Mouse (Mus musculus) monocyte, adult 2 months (primary cell): ENCODE measurements around the gene Matk.
"Not testable (repeated sequence)": the region's sequence is repeated elsewhere in the genome, so short reads cannot be mapped to it uniquely, and the experiment has no call there.

Experiments used
- DNase-seq, 2 experiments: peaks; one replicate each; pipeline ENCODE4 v3.0.0; 2022; ENCODE audit warnings: low spot score in 2 of 2, low read depth in 1 of 2

Gene Matk

DNA sequence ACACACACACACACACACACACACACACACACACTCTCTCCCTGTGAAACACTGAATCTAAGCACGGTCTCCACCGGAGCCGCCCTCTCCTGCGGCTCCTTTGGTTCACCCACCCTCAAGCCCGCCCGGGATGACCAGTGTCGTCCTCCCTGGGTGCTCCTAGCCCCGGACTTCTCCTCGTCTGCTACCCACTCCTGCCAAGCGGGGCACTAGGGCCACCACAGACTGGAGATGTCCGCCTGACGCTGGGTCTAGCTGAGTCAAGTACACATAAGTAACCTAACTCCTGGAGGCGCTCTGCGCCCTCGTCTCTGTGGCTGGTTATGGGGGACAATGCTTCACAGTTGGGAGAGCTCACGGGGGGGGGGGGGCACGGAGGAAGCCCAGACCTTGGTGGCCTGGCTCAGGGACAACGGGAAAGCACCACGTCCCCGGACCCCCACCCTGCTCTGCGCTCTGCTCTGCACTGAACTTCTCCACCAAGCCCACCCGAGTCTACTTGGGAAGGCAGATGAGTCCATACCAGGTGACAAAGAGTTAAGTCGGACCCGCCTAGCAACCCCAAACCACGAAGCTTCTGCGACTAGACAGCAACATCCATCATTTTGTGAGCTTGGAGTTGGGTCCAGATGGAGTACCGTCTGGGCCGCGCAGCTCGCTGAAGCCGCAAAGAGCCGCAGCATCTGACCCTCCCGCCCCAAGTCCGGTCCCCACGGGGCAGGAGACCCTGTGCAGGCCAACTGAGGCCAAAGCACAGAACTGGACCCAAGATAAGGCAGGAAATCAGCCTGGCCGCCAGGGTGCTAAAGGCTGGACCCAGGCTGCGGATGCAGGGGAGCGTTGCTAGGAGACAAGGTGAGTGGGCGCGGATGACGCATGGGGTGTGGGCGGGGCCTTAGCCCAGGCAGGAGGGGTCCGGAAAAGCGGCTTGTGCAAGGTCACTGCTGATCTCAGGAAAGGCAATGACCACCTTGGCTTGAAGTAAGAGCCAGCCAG is at the start of gene Matk:
Matk (plus strand) TSS at position 512 of the 996 bp plus-strand sequence.
- DNase-seq = no peak

DNA sequence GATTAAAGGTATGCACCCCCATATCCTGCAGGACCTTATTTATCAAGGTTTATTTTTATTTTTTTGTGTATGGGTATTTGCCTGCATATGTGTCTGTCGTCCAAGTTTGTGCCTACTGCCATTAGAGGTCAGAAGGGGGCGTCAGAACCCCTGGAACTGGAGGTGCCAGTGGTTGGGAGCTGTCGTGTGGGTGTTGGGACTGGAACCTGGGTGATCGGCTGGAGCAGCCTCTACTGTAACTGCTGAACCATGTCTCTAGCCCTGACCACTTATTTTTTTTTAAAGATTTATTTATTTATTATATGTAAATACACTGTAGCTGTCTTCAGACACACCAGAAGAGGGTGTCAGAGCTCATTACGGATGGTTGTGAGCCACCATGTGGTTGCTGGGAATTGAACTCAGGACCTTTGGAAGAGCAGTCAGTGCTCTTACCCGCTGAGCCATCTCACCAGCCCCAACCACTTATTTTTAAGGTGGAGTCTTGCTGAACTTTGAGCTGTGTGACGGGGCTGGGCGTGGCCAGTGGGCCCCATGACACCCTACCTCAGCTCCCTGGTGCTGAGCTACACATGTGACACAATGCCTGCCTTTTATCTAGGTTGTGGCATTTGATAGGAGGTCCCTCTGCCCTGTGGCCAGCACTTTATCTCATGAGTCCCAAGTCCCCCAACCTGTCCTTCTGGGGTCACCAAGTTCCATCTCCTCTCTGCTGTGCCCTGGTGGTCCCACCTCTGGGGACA is 49.6 kb upstream of the Matk start:
- no peak for DNase-seq

DNA sequence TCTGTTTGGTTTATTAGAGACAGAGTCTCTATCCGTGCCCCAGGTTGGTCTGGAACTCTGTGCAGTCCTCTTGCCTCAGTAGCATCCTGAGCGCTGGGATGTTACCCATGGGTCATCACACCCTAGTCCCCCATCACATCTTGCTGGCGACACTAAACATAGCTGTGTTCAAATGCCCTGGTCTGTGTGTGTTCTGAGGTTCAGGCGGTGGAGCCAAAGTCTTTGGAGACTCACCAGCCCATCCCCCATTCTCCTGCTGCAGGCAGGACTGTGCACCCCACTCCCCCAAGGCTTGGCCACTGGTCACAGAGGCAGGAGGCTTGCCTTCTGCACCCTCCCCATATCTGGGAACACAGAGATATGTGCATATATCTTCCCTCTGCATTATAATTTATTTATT is 48.6 kb upstream of the Matk start:
- no peak for DNase-seq

DNA sequence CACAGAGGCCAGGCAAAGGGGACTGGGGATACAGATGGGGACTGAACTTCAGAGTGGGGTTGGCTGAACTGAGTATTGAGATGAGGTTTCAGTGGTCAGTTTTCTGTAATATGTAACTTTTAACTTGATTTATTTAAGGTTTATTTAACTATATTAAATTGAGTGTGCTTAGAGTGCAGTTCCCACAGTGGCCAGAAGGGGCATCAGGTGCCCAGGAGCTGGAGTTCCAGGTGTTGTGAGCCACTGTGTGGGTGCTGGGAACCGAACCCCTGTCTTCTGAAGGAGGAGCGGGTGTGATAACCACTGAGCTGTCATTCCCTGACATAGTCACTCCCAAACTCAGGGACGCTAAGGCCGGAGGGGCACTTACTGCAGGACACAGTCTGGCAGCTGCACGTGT is 42.6 kb upstream of the Matk start:
- no peak for DNase-seq

DNA sequence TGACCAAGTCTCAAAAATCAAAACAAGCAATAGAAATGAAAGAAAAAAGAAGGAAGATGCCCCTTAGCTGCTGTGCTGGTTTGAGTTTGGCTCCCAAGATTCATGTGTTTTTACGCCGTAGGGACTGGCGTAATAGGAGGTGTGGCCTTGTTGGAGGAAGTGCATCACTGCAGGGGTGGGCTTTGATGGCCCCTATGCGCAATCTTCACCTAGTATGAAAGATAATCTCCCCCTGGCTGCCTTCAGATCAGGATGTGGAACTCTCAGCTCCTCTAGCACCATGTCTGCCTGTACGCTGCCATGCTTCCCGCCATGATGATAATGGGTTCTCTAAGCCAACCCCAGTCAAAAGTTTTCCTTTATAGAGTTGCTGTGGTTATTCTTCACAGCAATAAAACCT is 36.5 kb upstream of the Matk start:
- DNase-seq = no peak

DNA sequence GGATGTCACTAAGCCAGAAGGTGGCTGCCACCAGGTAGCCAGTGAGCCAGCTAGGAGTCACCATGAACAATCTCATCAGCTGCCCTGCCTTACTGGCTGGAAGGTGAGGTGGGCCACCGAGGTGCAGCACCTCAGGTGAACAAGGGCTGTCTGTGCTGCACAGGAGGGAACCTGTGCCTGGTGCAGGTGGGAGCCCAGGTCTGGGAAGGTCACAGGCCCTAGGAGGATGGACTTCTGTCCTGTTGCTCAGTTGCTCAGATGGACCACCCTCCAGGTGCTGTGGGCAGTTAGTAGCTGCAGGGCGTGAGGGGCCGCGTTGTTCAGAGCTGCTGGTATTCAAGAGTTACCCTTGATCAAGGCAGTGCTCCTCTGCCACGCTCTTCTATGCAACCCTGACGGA is 35.9 kb upstream of the Matk start:
- DNase-seq = no peak

DNA sequence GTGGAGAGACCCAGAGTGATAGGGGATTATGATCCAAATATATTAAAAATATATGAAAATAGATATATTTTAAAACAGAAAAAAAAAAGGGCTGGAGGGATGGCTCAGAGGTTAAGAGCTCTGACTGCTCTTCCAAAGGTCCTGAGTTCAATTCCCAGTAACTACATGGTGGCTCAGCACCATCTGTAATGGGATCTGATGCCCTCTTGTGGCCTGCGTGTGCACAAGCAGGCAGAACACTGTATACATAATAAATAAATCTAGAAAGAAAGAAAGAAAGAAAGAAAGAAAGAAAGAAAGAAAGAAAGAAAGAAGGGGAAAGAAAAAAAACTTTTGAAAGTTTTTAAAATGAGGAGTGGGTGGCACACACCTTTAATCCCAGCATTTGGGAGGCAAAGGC is 35.5 kb upstream of the Matk start:
- not testable (repeated sequence) for DNase-seq

DNA sequence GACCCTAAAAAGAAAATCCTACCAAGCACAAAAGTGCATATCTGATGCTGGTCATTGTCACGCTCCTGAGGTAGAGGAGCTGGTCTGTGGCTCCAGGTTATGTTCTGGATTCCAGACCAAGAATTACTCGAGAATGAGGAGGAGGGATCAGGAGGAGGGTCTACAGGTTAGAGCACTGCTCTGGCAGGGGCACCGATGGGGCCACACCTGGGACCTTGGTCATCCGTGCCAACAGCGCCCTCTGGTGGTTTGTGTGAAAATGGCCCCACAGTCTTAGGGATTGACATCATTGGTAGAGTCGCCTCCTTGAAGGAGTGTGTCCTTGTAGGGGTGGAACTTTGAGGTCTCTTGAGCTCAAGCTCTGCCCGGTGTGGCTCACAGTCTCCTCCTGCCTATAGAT is 34.8 kb upstream of the Matk start:
- peak in 1 of 2 experiments; percentile 54 for DNase-seq

DNA sequence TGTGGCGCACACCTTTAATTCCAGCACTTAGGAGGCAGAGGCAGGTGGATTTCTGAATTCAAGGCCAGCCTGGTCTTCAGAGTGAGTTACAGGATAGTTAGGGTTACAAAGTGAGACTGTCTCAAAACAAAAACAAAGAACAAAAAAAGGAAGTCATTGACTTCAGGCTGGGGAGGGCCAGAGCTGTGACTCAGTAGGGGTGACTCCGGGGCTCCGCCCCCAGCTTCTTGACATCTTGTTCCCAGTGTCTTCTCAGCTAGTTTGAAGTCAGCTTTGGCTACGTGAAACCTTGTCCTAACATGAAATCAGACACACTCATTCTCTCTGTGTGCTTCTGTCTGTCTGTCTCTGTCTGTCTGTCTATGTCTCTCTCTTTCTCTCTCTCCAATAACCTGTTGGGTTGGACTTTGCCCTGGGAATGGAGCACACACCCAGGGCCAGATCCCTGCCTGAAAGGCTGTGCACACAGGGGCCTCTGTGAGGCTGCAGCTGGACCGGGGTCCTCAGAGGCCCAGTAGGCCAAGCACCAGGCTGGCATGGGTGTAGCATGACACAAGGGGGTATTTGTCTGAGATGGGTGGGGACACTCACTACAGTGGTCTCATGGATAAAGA is 31.2 kb upstream of the Matk start:
- no peak for DNase-seq

DNA sequence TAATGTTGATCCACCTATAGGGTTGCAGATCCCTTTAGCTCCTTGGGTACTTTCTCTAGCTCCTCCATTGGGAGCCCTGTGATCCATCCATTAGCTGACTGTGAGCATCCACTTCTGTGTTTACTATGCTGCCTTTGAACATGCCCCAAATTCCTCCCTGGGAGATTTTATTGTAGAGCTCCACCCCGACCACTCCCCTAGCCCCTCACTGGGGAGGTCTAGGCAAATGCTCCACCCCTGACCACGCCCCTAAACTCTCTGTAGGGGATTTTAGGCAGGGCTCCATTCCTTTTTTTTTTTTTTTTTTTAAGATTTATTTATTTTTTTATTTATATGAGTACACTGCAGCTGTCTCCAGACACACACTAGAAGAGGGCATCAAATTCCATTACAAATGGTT is 29.0 kb upstream of the Matk start:
- DNase-seq = not testable (repeated sequence)

DNA sequence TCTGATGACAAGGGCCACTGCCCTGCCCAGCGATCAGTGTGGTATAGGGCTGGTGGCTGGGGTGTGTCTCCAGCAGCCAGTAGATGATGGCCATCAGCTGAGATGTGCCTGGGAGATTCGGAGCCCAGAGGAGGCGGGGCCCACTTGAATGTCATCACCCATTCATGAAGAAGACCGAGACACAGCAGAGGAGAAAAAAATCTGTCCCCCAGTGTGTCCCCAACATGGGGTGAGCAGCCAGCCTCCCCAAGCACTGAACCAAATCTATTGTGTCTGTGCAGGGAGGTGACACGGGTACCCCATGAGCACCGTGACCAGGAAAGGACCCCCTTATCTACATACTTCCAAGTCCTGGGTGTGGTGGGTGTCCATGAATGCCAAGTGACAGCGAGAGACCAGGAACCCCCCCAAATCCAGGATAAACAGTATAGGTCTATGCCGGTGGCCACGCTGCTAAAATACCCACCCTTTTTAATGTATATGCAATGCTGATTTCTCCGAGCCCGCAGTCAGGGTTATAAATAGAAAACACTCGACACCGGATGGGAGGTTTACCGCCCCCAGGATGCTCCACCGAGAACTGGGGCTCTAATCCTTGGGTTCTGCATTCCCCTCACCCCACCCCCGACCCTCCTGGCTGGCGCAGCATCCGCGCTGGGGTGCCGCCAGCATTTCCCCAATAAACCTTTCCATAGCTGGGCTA is 22.8 kb upstream of the Matk start:
- DNase-seq = no peak

DNA sequence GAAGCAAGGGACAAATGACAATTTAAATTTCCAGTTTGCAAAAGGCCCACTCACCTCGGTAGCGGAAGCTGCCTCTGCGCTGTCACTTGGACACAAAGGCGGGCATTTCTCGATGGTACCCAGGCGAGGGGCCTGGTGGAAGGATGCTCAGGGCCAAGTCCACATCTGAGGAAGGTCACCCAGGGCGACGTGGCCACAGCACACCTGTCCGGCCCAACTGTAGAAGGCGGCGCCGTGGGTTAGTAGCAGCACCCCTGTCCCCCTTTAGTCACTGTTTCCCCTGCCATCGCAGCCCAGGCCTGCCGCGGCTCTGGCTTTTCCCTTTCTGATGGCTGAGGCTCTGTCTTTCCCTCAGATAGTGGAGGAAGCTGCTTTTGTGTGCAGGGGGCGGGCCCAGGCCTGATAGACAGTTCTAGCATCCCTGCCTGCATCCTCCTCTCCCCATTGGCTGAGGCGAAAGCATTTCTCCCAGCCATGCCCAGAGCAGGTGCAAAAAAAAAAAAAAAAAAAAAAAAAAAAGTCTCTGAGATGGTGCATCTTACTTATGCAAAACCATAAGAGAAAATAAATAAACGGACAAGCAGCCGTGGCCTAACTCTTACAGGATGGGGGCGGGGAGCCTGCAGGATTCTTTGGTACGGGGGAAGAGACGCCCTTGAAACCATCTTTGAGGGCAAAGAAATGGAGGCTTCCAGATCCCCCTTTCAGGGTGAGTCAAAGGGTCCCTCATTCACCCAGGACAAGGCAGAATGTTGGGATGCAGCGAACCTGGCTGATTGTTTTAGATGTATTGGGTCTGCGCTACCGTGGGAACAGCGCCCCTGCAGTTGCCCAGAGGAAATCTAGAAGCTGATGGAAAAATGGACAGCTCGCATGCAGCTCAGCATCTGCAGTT is 22.1 kb upstream of the Matk start, which contains the start of gene Atcay:
Atcay (minus strand) TSS at position 396 of the 895 bp plus-strand sequence.
- no peak for DNase-seq

DNA sequence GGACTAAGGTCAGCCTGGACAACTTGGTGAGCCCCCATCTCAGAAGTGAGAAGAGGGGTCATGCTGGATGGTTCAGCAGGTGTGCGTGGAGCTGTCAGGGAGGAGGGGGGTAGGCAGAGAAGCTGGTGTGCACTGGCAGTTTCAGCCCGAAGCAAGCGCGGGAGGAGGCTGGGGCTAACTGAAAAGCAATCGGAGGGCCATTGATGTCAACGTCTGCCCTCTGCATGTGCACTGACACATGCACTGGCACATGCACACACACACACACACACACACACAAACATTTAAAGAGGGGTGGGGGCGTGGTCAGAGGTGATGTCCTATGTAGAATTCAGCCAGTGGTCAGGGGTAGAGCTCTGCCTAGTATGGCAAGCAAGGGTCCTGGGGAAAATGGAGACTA is 21.3 kb upstream of the Matk start:
- no peak for DNase-seq

DNA sequence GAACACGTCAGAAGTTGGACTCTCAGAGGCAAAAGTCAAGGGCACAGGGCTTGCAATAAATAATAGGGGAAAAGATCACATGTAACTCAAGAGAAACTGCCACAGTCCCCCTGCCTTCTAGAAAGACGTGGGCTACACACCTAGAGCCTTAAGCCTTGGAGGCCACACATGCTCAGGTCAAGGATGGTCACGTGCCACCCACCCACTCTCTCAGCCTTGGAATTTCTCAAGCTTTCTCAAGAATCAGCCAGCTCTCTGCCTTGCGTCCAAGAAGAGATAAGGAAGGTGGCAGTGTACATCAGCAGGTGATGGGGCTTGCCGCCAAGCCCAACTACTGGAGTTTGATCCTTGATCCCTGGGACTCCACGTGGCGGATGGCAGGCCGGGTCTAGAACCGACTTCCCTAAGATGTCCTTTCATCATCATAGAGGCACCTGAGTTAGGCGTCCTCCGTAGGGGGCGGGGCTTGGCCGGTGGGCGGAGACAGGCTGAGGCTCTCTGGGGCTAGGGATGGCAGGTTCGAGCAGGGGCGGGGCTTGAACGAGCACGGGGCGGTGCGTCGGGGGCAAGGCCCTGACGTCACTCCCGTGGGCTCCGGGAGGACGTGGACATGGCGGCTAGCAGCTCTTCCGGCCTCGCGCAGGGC is 20.0 kb upstream of the Matk start, which contains the start of gene Zfr2:
Zfr2 (plus strand) TSS at position 576 of the 646 bp plus-strand sequence.
- DNase-seq = peak; percentile 65 to 80

DNA sequence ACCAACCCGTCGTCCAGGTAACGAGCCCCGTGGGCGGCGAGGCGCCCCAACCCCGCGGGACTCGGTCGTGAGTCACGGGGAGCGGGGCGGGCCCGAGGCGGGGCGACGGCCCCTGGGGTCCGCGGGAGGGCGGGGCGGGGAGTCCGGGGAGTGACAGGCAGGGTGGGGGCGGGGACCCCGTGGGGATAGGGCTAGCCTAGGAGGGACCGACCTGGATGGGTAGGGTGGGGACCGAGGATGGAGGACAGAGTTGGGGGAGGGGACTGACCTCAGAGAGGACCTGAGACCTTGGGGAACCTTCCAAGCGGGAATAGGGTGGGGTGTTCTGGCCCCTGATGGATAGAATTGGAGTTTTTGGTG is 19.5 kb upstream of the Matk start:
- no peak for DNase-seq

DNA sequence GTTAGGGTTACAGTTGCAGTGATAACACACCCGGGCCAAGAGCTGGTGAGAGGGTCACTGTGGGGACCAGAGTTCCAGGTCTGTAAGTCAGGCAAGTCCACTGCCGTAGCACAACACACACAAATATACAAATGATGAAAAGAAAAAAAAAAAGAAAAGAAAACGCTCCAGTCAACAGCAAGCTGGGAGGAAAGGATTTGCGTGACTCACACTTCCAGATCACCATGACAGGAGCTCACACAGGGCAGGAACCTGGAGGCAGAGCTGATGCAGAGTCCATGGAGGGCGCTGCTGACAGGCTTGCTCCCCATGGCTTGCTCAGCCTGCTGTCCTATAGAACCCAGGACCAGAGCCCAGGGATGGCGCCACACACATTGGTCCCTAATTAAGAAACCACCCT is 18.5 kb upstream of the Matk start:
- DNase-seq = no peak

DNA sequence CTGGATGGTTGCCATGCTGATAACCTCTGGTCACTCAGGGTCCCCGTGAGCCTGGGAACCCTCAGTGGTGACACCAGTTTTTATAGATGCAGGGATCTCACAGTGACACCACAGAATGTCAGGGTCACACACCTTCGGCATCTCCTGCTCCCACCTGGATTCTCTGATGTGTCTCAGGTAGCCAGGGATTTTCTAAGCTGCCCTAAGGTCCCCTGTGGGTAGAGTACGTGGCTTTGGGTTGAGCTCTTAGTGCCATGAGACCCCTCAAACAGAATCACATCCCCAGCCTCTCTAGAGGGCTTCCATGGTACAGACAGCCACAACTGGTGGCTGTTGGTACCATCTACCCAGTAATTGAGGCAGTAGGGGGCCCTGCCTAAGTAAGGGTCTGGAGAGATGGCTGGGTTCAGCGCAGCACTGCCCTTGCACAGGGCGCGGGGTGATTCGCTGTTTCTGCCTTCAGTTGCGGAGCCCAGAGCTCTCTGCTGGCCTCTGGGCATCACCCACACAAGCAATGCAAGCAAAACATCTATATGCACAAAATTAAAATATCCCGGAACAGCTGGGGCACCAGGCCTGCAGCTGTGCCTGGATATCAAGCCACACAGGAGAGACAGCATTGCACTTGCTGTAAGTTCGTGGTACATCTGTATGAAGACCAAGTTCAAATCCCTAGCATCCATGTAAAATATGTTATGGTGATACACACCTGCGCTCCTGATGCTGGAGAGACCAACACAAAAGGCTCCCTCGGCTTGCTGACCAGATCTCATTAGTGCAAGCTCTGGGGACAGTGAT is 16.1 kb upstream of the Matk start:
- DNase-seq = no peak

DNA sequence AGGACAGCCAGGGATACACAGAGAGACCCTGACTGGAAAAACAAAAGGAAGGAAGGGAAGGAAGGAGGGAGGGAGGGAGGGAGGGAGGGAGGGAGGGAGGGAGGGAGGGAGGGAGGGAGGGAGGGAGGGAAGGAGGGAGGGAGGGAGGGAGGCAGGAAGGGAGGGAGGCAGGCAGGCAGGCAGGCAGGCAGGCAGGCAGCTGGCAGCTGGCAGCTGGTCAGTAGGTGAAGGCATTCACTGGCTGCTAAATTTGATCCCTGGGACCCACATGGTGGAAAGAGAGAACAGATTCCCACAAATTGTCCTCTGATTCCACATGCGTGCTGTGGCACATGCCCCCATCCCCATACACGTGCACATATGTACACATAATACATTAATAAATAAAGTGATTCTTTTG is 14.1 kb upstream of the Matk start:
- DNase-seq = no peak

DNA sequence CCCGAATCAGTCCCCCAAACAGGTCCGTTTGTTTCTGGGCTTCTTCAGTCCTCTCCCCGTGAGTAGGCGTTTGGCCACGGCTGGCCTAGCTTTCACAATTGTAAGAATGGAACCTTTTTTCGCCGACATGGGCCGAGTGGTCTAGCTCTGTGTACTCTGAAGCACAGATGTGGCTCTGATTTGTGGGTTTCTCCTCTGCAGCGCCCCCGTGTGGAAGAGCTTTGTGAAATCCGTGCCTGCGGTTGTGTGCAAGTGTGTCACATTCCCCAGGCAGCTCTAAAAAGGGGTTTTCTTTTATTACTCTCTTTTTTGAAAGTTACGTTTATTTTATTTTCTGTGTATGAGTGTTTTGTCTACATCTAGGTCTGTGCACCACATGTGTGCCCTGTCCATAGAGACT is 11.9 kb upstream of the Matk start:
- no peak for DNase-seq
